Mouse (Mus musculus) gastrocnemius, adult 8-10 months (tissue): ENCODE results near the gene Pak6. TPM values are rescaled to one million over a fixed set of nuclear protein-coding genes. Genes with fewer than 3 reads are reported as not detected.

Experiments used
- DNase-seq, 2 experiments: peaks; one replicate each; pipeline ENCODE4 v3.0.0; 2022; ENCODE audit warnings: low spot score in 2 of 2
- total RNA-seq, 4 experiments: library from RNA; stranded (reverse); gene quantifications; 2 replicates each; pipeline ENCODE4 v1.2.4; 2022

Pak6 gene
- total RNA-seq, 4 experiments from 2014 or later, result not detected

- no peak for DNase-seq
Observed at GRCm38 (mm10) chr2:118664975-118665516, 1.9 kb downstream of the Pak6 start.

DNA sequence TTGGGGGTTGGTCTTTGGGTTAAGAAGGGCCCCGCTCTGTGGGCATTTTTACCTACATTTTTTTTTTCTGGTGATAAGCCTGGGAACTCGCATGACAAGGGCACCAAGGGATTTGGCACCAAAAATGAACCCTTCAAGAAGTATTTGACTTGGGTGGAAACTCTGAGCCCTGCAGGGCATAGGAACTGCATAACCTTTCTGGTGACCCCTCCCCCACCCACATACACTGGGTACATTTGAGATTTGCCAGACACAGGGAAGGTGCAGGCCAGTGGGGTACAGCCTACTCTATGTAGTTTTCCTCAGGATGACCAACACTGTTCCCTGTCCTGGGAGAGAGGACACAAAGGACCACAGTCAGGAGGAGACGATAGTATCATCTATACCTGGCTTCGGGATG lies 2.5 kb downstream of the Pak6 start:
- DNase-seq, result no peak

GRCm38 (mm10) chr2:118667181-118667580 lies 4.1 kb downstream of the Pak6 start:
- DNase-seq, result no peak

DNA sequence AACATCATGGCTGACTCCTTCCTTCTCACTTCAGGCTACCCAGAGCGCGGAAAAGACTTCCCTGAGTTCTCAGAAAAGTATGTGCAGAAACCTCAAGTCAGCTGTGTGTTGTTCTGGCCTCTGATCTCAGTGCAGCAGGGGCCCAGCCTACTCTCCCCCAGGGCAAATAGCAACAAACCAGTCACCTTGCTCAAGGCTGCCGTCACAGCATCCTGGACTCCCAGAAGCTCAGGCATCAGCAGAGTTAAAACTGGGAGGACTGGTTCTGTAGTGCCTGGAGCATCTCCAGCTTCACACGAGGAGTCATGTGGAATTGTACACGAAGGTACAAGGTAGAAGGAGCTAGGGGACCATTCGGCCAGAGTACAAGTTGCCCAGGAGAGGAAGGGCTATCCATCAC lies 6.1 kb downstream of the Pak6 start:
- DNase-seq, result no peak

GRCm38 (mm10) chr2:118669785-118670184 lies 6.7 kb downstream of the Pak6 start:
- DNase-seq, result no peak

DNA sequence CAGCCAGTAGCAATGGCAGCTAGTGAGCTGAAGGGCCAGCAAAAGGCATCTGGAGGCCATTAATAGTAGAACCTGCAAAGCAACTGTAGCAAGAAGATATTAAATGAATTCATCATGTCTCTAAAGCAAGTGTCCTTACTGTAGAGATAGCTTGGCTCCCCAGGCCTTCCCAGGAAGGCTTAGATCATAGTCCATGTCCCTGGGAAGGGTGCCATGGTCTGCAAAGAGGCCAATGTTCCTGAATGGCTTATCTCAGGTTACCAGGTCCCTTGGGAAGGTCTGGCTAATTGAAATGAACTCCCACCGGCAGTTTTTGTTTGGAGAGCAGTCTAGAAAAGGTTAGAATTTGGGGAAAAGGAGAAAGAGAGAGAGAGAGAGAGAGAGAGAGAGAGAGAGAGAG lies 8.6 kb downstream of the Pak6 start:
- no peak for DNase-seq

GRCm38 (mm10) chr2:118673686-118674465 lies 10.8 kb downstream of the Pak6 start:
- DNase-seq, result no peak

GRCm38 (mm10) chr2:118674500-118674899 lies 11.4 kb downstream of the Pak6 start:
- no peak for DNase-seq

DNA sequence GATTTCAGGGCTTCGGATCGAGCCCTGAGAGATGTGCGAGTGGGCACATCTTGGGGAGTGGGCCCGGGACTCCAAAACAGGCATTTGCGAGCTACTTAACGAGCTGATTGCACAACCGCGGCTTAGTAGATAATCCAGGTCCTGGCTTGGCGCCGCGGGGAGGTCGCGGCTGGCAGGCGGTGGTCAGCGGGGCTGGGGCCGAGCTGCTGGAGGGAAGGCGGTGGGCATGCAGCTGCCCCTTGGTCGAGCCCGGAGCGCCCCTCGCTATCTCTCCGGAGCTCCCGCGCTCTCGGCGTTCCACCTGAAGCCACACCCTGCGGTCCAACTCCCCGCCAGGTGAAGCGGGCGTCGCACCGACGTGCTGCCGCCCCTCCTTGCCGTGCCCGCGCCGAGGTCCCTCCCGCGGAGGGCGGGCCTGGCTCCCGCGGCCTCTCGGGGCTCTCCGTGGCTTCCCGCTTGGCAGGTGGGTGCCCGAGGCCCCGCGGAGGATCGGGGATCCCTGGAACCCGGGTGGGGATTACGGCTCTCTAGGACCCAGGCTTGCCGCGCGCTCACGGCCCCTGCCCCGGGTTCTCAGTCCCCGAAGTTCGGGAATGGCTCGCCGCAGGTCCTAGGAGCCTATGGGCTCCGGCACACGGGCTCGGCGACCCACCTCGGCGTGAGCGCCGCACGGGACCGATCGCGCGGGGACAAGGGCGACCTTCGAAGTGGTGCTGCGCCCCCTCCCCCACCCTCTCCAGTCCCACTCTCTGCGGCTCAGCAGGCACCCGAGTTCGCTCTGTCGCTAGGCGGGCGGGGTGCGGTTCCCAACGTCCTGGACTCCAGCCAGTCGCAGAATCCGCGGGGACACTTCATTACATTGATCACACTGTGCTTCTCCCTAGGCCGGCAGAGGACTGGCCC lies 14.0 kb downstream of the Pak6 start:
- no peak for DNase-seq

- DNase-seq, result no peak
Observed at GRCm38 (mm10) chr2:118677817-118678216, 14.7 kb downstream of the Pak6 start.

GRCm38 (mm10) chr2:118679577-118679976 lies 16.5 kb downstream of the Pak6 start:
- DNase-seq, result no peak

DNA sequence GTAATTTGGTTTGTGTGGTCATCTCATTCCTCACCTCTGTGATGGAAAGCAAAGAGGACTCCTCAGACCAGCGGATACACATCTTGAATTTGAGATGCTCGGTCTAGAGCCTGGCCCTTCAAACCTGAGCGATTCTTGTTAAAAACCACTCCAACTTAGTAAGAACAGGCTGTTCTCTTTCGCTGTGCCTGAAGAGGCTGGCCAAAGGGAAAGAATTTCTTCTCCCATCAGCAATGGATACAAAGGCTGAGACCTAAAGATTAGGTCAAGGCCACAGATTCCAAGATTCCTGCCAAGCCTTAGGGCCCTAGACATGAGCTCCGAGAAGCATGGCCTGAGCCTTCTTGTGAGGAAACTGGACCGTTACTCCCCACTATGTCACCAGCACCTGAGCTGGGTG lies 17.8 kb downstream of the Pak6 start:
- DNase-seq, result no peak

DNA sequence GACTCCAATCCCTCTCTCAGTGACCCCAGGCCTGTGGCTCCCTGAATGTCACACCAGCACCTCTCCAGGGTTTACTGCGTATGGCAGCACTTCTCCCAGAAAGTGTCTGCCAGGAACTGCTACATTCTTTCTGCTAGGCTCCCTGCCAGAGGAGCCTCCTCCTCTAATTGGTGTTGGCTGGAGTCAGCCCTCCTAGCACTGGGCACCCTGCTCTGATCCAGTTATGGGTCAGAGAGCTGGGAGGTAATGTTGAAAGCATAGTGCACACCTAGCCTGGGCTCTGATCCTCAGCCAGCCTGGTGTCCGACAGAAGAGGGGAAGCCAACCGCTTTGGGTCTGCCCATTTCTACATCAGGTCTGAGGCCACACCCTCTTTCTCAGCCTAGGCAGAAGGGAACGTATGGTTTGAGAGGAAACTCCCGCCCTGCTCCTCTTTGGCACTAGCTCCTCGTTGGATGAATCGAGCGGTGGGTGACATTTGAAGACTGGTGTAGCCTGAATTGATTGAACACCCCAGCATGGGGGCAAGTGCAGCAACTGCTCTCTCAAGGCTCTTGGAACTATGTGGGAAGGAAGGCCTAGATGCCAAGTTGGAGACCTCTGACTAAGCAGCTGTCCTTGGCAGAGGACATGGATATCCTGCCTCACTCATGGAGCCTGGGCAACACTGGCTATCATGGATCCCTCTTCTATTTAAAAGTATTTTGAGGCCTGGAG lies 19.6 kb downstream of the Pak6 start:
- DNase-seq, result no peak

GRCm38 (mm10) chr2:118685088-118685487 lies 22.0 kb downstream of the Pak6 start:
- no peak for DNase-seq

DNA sequence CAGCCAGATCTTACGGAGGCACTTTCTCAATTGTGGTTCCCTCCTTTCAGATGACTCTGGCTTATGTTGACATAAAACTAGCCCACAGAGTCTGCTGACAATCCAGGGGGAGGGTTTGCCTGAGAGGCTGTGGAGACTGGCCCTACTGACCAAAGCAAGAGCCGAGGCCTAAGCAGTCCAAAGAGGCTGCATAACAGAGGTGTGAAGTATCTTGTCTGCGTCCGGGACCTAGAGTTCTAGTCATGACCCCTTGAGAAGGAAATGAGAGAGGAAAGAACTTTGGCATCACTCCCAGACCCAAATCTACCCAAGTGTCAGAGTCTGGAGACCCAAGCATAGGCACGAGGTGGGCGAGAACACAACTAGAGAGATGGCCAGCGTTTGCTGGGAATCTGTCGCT lies 23.6 kb downstream of the Pak6 start:
- DNase-seq, result no peak

GRCm38 (mm10) chr2:118687791-118688190 lies 24.7 kb downstream of the Pak6 start:
- DNase-seq, result no peak

- DNase-seq, result no peak
Observed at GRCm38 (mm10) chr2:118689875-118690274, 26.8 kb downstream of the Pak6 start.

GRCm38 (mm10) chr2:118693370-118693966 lies 30.4 kb downstream of the Pak6 start:
- DNase-seq, result no peak

GRCm38 (mm10) chr2:118695677-118696232 lies 32.7 kb downstream of the Pak6 start:
- DNase-seq, result no peak

- no peak for DNase-seq
Observed at GRCm38 (mm10) chr2:118696451-118697308, 33.6 kb downstream of the Pak6 start.
